Mouse (Mus musculus) spleen, postnatal 4 days (tissue): Measurements from ENCODE around the gene Mks1.
"Not testable (repeated sequence)": the region's sequence is repeated elsewhere in the genome, so short reads cannot be mapped to it uniquely, and the experiment has no call there.

Experiments
- DNase-seq, 2 experiments: peaks; one replicate each; pipeline ENCODE4 v3.0.0; 2022; ENCODE audit warnings: low spot score in 2 of 2

Gene Mks1

DNA sequence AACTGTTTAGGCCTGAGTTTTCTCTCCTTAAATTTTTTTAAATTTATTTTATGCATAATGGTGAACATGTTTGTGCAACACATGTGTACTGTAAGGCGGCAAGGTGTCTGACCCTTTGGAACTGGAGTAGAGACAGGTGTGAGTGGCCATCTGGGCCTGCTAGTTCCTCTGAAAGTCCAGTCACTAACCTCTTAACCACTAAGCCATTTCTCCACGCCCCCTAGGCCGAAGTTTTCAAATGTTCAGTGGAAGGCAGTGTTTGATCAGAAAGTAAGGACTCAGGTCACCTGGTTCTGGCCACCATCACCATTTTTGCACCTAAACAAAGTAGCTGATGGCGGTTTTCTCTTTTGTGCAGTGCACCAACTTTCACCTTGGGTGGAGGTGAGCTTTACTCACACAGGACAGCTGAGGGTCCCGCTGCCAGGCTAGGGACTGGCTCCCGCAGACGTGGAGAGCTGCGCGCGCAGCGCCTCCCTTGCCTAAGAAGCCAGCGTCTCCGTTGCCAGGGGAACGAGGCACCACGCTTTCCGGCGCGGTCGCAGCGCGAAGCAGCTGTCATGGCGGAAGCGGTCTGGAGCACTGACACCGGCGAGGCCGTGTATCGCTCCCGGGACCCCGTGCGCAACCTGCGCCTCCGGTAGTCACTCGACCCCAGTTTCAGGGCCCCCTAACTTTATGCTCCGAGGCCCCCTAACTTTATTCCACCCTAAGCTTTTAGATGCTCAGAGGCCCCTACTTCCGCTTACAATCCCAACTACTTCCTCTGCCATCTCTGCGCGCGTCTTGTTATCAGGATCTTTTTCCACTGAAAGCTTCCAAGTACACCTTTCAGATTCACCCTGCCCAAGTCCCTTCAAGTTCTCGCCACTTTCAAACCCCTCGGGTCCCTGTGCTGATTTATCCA, at the start of gene Mks1:
TSS of gene Mks1 (plus strand) at position 526 of the 907 bp plus-strand sequence.
- DNase-seq = peak; percentile 80 to 91

DNA sequence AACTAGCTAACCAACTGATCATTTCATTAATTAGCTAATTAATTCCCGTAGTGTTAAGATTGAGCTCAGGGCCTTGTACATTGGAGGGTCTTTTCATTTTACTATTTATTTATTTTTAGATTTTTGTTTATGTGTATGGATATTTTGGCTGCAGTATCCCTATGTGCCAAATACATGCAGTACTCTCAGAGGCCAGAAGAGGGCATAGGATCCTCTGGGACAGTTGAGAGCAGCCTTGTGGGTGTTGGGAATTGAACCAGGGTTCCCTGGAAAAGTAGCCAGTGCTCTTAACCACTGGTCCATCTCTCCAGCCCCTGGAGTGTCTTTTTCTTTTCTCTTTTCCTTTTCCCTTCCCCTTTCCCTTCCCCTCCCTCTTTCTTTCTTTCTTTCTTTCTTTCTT, 47.6 kb upstream of the Mks1 start:
- peak in 1 of 2 experiments; percentile 71 for DNase-seq

DNA sequence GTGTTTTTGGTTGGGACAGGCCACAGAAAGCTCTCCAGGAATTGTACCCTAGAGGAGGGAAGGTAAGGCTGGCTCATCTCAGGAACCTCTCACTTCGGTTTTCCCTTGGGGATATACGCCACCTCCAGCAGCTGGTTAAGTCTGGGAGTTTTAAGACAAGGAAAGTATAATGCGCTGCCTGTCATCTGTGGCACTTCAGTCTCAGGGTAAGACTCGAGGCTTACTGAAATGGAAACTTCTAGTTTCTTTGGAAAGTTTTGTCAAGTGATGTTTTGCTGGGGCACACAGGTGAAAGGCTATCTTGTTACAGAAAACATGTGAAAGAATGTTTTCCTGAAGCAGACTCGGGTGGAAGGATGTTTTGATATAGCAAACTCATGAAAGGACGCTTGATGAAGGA, 45.6 kb upstream of the Mks1 start:
- no peak for DNase-seq

DNA sequence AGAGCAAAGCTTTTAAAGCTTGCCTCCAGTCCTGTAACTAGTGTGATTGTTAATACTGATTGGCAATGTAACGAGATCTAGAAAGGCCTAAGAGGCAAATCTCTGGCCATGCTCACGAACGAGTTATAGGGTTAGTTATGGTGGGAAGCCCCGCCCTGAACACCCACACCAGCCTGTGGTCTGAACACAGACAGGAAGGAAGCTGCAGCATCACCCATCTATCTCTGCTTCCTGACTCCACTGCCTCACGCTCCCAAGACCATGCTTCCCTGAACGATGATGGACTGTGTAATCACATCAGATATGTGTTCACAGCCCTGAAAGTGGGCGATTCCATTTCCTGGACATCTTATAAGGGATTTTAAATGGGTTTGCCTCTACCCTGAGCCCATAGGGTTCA, 44.8 kb upstream of the Mks1 start:
- DNase-seq = no peak

DNA sequence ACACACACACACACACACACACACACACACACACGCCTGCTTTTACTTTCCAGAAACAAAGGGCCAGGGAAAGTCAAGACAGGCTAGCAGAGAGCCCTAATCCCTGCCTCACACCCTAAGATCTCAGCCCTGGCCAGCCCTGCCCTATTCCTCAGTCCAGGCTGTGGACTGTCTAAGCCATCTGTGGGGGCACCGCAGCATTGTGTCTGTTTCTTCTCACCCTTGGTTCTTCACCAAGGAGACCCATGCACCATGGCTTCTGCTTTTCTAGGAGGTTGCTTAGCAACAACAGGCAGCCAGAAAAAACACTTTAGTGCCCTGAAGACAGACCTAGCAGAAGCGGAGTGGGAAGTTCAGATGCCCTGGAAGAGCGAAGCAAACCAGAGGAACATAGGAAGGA, 41.6 kb upstream of the Mks1 start:
- DNase-seq = no peak

DNA sequence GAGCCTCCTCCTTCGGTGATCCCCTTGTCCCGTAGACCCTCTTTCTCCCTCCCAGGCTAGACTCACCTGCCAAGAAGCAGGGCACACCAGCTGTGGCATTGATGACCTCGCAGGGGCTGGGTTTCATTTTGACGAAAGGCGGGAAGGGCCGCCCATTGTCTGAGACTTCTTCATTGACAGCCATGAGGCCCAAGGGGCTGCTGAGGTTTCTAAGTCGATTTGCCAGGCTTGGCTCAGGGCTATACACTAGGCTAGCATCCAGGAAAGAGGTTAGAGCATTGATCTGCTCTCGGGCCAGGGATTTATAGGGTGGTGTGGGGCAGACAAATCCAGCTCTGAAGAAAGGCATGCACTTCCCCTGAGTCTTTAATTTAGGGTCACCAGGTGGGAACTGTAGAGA, 38.2 kb upstream of the Mks1 start:
- DNase-seq = no peak

DNA sequence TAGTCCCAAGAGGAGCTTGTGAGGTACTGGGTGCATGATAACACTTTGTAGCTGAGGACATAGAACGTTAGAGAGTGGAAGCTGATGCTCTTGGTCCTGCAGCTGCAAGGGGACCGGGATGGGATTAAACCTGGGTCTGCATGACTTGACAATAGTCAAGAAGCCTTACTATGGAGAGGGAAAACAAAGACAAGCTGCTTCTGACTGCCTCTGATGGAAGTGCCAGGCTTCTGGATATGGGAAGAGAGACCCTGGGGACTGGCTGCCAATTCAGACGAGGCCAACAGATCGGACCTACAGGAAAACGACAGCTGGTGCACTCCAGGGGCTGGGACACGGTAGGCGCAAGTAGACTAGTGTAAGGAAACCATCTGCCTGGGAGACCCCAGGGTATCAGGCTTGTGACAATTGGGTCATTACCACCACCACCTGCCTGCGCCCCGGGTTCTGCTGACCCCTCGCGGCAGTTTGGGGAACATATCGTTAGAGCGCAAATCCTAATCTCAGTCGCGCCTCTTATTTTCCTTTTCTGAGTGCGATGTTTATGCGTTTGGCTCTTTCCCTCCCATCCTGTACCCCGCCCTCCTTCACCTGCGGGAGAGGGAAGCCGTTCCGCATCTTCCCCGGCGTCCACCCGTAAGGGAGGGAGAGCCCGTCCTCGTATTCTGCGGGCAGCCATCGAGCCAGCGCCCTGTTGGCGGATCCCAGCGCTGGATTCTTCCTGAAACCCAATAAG, 36.1 kb upstream of the Mks1 start:
- peak in 1 of 2 experiments; percentile 74 for DNase-seq

DNA sequence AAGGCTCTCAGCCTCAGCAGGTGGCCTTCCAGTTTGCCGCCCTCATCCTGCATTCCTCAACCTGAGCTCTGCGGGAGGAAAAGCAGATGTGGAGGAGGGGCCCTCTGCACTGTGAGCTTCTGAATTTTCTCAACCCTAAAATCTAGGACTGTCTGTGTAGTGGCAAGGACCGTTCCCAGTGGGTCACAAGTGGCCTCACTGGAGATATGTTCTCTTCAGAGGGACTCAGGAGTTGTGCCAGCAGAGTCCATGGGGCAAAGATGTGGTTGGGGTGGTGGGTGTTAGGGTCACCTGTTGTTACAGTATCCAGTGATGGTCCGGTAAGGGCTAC, 35.6 kb upstream of the Mks1 start:
- no peak for DNase-seq

DNA sequence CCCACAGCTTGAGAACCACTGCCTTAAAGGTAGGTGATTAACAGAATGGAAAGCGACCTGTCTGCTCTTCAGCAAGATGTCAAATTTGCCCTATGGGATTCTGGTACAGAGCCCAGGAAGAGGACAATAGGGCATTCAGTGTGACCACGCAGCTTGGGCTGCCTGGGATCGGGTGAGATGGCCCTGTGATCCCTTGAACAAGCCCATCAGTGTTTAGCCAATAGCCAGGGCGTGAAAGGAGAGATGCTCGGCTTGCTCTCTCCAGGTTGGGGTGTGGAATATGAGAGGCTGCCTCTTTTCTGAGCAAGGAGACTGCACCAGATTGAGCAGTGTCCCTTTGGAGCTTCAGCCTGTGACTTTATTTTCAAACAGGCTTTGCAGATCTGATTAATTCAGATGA, 31.5 kb upstream of the Mks1 start:
- no peak for DNase-seq

DNA sequence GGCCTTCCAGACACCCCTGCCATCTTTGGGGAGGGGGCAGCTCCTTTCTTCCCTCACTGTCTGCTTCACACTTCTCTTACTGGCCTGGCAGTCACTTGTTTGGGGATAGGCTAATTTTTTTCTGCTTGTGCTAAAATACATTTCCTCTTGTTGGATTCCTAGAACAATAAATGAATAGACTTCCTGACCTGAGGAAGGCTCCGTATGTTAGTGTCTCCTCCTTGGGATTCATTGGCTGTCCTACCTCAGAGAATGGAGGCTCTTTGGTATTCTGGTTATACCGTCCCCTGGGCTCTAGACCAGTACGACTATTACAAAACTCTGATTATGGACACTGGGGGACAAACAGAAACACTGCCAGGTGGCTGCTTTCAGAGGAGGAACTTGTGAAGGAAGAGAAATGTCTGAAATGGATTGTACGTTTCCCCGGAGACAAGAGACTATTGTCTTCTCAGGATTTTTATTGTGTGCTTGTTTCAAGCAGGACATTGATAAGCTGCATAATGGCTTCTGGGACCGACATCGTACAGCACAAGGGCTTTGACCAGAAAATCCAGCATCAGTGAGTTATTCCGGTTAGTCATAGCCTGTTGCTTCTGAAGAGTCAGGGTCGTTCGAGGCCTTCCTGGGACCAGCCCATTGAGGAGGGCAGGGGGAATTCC, 24.6 kb upstream of the Mks1 start, which contains the start of gene Lpo:
TSS of gene Lpo (minus strand) at position 51 of the 662 bp plus-strand sequence.
- DNase-seq = no peak

DNA sequence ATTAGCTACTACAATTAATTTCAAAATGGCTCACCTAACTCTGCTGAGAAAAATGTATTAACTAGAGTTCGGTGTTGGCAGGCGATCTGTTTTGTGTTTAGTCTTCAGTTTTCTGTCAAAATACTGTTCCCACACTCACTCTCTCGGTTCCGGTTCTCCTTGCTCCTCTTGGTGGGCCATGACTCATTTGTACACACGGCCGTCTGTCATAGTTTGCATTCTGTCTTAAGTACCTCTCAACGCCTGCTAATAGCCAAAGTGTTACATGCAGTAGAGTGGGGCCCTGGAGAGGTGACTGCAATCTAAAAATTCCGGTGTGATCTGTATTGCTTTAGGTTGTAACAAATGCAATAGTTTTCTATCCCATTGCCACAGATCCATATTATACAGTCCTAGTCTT, 12.3 kb upstream of the Mks1 start:
- no peak for DNase-seq

DNA sequence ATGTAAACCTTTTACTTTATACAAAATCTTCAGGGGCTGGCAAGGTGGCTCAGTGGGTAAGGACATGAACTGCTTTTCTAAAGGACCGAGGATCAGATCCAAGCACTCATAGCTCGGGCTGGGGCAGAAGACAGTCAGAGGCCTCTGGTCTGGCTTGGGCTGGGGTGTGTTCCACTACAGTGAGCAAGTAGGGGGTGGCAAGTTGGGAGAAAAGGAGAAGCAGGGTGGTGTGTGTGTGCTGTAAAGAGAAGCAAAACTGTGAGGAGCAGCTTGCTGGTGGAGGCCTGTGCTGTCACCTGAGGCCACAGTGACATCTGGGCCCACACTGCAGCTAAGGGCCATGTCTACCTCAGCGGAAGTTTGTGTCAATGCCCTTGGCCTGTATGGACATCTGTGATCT, 11.6 kb upstream of the Mks1 start:
- DNase-seq = no peak

DNA sequence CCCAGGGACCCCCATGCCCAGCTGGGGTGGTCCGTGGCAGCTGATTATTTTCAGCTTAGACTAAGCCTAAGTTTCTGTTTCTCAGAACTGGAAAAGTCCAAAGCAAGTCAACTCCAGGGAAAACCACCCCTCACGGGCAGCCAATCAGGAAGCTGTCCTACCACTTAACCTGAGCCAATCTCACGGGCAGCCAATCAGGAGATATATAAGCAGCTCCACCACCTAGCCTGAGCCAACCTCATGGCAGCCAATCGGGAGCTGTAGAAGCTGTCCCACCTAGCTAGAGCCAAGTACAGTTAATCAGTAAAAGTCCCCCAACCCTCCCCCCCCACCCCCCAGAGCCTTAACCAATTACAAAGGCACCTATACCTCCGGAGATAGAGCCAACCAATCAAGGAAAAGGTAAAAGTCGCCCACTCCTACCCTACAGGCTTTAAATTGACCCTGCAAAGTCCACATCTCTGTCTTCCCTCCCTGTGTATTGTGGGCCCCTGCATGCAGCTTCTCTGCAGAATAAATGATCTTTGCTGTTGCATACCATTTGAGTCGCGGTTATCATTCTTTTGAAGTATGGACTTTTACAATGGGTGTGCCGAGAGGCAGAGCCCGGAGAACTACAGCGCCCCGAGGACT, 5.9 kb upstream of the Mks1 start:
- DNase-seq = no peak

DNA sequence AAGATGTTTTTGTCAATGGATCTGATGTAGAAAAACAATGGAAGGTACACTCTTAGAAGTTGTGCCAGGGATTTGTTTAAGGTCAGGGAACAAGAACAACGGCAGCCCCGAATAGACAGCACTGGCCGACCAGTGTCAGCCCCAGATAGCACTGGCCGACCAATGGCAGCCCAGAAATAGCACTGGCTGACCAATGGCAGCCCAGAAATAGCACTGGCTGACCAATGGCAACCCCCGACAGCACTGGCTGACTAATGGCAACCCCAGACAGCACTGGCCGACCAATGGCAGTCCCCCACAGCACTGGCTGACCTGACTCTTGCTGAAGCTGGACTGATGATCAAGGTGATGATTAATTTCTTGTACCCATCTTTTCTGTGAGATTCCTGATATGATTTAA, 5.1 kb upstream of the Mks1 start:
- no peak for DNase-seq

DNA sequence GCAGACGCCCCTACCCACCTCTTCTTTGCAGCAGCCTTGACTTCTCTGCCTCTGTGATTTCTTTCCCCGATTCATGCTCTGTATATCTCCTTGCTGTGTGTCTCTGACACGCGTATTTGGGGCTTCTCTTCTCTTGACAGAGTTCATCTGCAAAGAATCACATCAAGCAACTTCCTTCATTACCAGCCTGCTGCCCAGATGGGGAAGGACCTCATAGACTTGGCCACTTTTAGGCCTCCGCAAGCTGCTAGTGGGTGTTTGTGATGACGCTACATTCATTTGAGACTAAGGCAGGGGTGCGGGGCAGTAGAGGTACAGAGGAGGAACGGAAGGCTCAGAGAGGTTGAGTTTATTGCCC, 561 bp downstream of the Mks1 start:
- no peak for DNase-seq

DNA sequence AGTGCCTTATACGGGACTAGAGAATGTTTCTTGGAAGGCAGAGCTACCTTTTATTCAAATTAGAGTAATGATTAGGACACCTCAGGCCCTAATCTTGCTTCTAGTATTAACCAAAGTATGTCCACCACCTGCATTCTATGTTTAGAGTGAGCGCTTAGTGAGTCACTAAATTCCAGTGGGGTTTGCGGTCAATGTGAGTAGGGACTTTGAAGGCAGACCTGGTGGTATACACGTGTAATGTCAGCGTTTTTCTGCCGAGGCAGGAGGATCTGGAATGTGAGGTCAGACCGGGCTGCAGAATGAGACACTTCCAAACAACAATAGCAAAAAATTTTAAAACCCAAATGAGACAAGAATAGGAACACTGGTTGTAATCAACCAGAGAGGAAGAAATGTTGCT, 1.5 kb downstream of the Mks1 start:
- DNase-seq = no peak

DNA sequence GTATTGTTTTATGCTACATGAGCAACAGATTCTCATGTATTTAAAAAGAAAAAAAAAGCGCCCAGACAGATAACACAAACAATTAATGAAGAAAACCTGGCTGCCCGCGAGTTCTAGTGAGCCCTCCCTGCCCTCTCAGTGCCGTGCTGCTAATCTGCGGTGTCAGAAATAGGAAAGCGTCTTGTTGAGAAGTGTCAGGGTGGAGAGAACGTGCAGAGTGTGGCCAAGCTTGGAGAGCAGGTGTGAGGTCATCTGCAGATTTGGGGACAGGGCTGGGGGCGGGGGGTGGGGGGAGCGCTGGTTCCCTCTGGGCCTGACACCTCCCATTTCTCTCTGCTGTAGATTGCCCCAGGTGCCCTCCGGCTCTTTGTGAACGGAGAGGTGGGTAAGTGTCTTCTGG, 6.3 kb downstream of the Mks1 start:
- DNase-seq = no peak

DNA sequence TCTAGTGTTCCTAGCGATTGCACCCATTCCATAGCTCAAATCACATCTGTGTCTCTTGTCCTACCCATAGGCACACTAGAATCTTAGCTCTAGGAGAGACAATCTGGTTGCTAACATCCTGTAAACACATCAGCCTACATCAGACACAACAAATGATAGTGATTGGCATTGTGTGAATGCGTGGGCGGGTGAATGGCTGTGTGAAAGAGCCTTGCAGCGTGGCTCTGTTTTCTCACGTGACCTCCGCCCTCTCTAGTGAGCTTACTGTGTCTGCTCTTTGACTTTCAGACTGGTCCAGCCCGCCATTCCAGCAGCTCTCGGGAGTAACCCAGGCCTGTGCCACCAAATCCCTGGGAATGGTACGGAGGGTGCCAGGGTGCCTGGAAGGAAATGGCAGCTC, 7.4 kb downstream of the Mks1 start:
- no peak for DNase-seq

DNA sequence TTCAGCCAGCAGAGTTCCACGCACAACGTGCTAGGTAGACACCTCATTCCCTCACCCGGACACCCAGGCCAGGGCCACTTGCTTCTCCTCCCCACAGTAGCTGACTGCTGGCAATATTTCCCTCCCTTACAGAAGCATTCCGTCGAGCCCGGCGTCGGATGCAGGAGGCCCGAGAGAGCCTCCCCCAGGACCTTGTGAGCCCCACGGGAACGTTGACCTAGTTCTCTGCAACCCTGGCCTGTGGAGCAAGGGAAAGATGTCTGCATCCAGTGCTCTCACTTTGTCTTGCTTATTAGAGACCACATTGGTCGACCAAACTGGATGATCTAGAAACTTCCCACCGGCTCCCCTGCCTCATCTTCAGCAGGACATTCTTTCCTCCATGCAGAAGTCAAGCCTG, 9.8 kb downstream of the Mks1 start:
- DNase-seq = no peak

DNA sequence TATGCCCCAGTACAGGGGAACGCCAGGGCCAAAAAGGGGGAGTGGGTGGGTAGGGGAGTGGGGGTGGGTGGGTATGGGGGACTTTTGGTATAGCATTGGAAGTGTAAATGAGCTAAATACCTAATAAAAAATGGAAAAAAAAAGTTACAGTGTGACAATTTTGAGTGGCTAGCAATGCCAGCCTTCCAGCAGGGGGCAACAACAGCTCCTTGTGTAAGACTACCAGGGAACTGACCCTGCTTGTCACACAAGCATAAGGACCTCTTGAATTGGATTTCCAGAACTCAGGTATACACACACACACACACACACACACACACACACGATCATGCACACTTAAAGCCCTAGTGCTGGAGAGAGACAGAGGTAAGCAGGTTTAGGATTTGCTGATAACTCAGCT, 13.9 kb downstream of the Mks1 start:
- DNase-seq = not testable (repeated sequence)

DNA sequence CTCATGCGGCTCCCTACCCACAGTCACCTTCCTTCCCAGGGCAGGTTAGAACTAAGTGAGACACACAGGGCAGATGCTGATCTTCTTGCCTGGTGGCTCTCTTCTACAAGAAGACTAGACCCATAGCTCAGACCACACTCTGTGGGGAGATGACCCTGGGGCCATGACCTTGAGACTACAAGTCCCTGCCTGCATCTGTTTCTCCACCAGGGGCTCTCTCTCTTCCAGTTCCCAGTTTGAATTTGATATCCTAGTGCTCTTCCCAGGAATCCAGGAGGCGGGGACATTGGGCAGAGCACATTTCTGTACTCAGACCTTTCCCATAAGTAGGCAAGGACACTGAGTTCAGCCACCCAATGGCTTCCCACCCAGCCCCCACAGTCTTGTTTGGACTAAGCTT, 17.1 kb downstream of the Mks1 start:
- no peak for DNase-seq

DNA sequence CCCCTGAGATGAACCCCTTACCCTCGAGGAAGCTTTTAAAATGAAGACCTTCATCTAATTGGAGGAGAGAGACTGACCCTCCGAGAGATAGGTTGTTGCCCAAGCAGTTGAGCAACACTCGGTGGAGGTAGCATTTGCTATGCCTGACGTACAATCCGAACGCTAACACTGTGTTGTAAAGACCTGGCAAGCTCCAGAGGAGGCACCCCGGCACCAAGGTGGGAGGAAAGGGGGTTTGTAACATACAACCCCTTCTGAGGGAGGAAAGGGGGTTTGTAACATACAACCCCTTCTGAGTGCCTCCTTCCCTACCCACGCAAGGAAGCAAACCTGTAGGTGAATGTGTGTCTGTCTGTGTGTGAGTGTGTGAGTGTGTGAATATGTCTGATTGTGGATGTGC, 18.8 kb downstream of the Mks1 start:
- DNase-seq = no peak
